Mouse (Mus musculus): ENCODE results near the gene Gm20518.

DNA sequence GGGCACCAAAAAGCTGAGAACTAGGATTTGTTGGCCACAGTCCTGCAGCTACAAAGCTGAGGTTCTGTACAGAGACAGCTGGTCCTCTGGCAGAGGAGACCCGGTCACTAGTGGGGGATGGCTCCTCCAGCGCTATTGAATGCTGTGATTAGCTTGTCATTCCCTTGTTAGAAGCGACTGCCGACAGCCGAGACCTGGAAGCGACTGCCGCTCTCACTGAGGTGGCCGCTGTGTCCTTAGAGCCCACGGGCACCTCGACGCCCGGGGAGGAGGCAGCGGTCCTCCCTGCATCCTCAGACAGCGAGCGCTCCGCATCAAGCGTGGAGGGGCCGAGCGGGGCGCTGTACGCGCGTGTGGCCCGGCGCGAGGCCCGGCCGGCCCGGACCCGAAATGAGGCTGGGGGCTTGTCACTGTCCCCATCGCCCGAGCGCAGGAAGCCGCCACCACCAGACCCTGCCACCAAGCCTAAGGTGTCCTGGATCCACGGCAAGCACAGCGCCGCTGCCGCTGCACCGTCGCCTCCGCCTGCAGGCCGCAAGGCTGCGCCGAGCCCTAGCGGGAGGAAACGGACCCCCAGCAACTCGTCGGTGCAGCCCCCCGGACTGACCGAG is 84.8 kb downstream of the Gm20518 start:
- TF ChIP-seq CTCF (IDR thresholded peaks at IDR 0.05; ENCODE audit: low read depth) (no peak), EP300 (IDR thresholded peaks at IDR 0.05; ENCODE audit: low read depth) (no peak)

All from liver, postnatal 0 days (tissue).